Mouse (Mus musculus) C2C12 (cell line): ENCODE measurements around the gene Sec24b. TPM values are rescaled to one million over a fixed set of nuclear protein-coding genes. Genes with fewer than 3 reads are reported as not detected.

Experiments
- H3K27me3 ChIP-seq: one replicate; pipeline ENCODE4 v1.6.1; 2011; ENCODE audit not compliant: control insufficient read depth, insufficient read depth, insufficient read length
- H3K36me3 ChIP-seq: one replicate; pipeline ENCODE4 v1.6.1; 2011; ENCODE audit not compliant: control insufficient read depth, insufficient read depth
- H3K4me3 ChIP-seq: one replicate; pipeline ENCODE4 v1.5.1; 2011; ENCODE audit warnings: mild to moderate bottlenecking, control low read depth; ENCODE audit not compliant: poor library complexity, insufficient read depth, severe bottlenecking
- H3K79me2 ChIP-seq: one replicate; pipeline ENCODE4 v1.6.1; 2011; ENCODE audit not compliant: control insufficient read depth, insufficient read depth
- H3K79me3 ChIP-seq: one replicate; pipeline ENCODE4 v1.6.1; 2011; ENCODE audit warnings: low read depth, control low read depth
- H3ac ChIP-seq: one replicate; pipeline ENCODE3; 2011; ENCODE audit warnings: low read depth; ENCODE audit not compliant: control insufficient read depth, insufficient read length
- CEBPB ChIP-seq: IDR thresholded peaks from one replicate; pipeline ENCODE4 v1.6.1; 2011; ENCODE audit warnings: low read depth, mild to moderate bottlenecking, control low read depth, moderate library complexity
- CTCF ChIP-seq: IDR thresholded peaks from one replicate; pipeline ENCODE4 v1.5.1; 2011; ENCODE audit not compliant: control insufficient read depth, insufficient read depth, insufficient read length
- FOSL1 ChIP-seq: IDR thresholded peaks from one replicate; pipeline ENCODE4 v1.8.0; 2011; ENCODE audit warnings: mild to moderate bottlenecking, low read length; ENCODE audit not compliant: poor library complexity, insufficient read depth, severe bottlenecking
- MAX ChIP-seq: IDR thresholded peaks from one replicate; pipeline ENCODE4 v1.6.1; 2011; ENCODE audit warnings: mild to moderate bottlenecking, control low read depth
- MYOD1 ChIP-seq: IDR thresholded peaks from one replicate; pipeline ENCODE4 v1.6.1; 2011; ENCODE audit warnings: low read depth; ENCODE audit not compliant: control insufficient read depth, insufficient read length
- MYOG ChIP-seq: IDR thresholded peaks from one replicate; pipeline ENCODE4 v1.6.1; 2011; ENCODE audit not compliant: control insufficient read depth, insufficient read length; ENCODE audit errors: extremely low read depth
- USF1 ChIP-seq: IDR thresholded peaks from one replicate; pipeline ENCODE4 v1.6.1; 2011; ENCODE audit warnings: low read depth, mild to moderate bottlenecking, control low read depth, moderate library complexity
- polyA plus RNA-seq: library from polyadenylated mRNA; unstranded; fragments of >200 nt; fragmentation: generic; extraction: Trizol; gene quantifications from one replicate; pipeline ENCODE4 v1.2.1, GENCODE M21; 2012; ENCODE audit warnings: missing spikeins

Gene Sec24b
- polyA plus RNA-seq, 1 experiment, result 30.2 TPM

DNA sequence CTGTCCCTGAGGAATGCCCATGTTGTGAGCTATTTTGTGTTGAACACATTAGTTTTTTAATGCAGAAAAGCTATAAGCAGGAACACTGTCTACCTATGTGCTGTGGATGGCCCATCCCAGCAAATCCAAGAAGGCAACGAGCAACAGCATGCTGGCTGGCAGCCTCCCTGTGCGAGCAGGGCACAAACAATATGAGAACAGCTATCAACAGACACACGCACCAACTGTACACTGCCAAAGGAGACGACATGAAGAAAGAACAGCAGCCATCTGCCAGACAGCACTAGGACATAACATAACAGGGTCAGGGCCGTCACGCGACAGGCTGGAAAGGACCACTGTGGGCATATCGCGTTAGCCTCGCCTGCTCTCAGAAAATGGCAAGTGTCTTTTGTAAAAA, 35.2 kb downstream of the Sec24b start:
- Histone ChIP-seq H3ac (no peak overlapping the region), H3K4me3 (no peak overlapping the region), H3K79me2 (peaks cover 12% of the 10 kb centered on the region), H3K36me3 (peaks cover 57% of the 10 kb centered on the region), H3K79me3 (peaks cover 3% of the 10 kb centered on the region), H3K27me3 (no peaks in the 10 kb centered on the region)
- TF ChIP-seq MYOG, result no peak
- no peak for TF ChIP-seq MYOD1
- TF ChIP-seq MAX, result no peak
- no peak for TF ChIP-seq CEBPB
- TF ChIP-seq FOSL1, result no peak
- TF ChIP-seq CTCF, result no peak
- TF ChIP-seq USF1, result no peak

DNA sequence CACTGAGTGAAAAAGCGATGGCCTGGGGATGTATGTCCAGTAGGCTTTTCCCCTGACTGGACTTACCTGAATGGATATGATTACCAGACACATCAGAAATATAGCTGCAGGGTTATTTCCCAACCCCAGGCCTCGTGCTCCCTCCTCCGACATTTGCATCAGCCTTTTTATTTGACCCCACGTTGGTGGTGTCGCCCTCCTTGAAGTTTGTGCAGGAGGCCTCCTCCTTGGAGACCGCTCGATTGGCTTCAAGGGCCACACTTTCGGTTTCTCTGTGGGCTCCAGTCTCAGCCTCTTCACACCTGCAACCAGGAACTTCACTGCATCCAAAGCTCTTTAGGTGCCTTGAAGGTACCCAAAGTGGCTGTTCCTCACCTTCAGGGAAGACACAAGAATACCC, 35.8 kb downstream of the Sec24b start:
- Histone ChIP-seq H3K79me2 (peaks cover 12% of the 10 kb centered on the region), H3K36me3 (peaks cover 51% of the 10 kb centered on the region), H3K4me3 (no peak overlapping the region), H3K79me3 (peaks cover 6% of the 10 kb centered on the region), H3K27me3 (no peaks in the 10 kb centered on the region), H3ac (no peak overlapping the region)
- no peak for TF ChIP-seq CEBPB
- no peak for TF ChIP-seq USF1
- no peak for TF ChIP-seq FOSL1
- no peak for TF ChIP-seq MAX
- no peak for TF ChIP-seq MYOD1
- no peak for TF ChIP-seq MYOG
- no peak for TF ChIP-seq CTCF

DNA sequence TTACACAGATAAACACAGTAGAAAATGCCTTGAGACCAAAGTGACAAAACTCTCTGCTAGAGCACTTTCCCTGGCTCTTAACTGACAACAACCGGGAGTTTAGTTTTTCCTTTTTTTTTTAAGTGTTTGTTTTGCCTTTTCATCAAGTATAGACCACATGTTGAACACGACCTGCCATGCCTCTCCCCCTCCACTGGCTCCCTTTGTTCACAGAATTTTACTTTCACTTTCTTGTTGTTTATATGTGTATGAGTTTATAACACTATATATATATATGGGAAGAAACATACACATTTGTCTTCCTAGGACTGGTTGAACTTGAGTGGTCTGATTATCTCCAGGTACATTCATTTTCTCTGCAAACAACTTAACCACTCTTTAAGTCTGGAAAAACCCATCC, 48.4 kb downstream of the Sec24b start:
- no peaks in the 10 kb centered on the region for H3K27me3 ChIP-seq
- H3K36me3 ChIP-seq, result peaks cover 47% of the 10 kb centered on the region
- TF ChIP-seq FOSL1, result no peak
- TF ChIP-seq MYOD1, result no peak
- TF ChIP-seq CEBPB, result no peak
- TF ChIP-seq USF1, result no peak
- no peak for TF ChIP-seq CTCF
- TF ChIP-seq MYOG, result no peak
- TF ChIP-seq MAX, result no peak
- H3K4me3 ChIP-seq, result no peak overlapping the region
- H3ac ChIP-seq, result no peak overlapping the region
- peaks cover 9% of the 10 kb centered on the region for H3K79me3 ChIP-seq
- peaks cover 16% of the 10 kb centered on the region for H3K79me2 ChIP-seq

DNA sequence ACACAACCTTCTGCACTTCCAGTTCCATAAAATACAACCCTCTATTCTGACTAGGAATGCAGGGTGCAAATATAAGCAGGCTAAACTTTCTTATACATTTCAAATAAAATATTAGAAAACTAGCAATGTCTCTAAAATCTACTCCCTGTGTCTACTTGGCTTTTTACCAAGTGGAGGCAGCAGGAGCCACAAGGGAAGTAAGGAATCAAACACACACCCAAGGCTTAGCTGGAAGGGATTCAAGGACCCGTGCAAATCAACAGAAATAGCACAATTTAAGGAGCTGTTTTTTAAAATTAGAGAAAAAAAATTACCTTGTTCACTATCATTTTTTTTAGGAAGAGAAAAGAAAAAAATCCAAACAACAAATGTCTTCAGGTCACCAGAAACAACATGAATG, 50.1 kb downstream of the Sec24b start:
- Histone ChIP-seq H3ac (no peak overlapping the region), H3K79me2 (peaks cover 16% of the 10 kb centered on the region), H3K79me3 (peaks cover 5% of the 10 kb centered on the region), H3K27me3 (no peaks in the 10 kb centered on the region), H3K4me3 (no peak overlapping the region), H3K36me3 (peaks cover 41% of the 10 kb centered on the region)
- no peak for TF ChIP-seq FOSL1
- TF ChIP-seq MAX, result no peak
- TF ChIP-seq MYOD1, result no peak
- TF ChIP-seq MYOG, result no peak
- no peak for TF ChIP-seq CTCF
- no peak for TF ChIP-seq USF1
- no peak for TF ChIP-seq CEBPB

DNA sequence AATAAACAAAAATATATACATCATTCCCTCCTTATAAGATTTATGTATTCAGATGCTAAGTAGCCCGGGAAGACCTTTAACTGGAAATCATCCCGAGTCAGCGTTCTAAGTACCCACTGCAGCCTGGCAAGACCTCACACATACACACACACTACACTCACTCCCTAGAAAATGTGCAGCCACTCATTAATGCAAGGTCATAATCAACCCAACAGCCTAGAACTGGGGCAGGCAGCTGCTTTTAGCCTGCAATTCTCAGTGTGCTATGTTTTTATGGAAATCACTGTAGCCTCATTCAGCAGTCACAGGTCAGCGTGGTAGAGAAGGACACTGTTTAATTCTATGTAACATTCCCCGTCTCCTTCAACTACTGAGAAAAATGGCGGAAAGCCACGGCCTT, 55.2 kb downstream of the Sec24b start:
- Histone ChIP-seq H3K27me3 (no peaks in the 10 kb centered on the region), H3K79me3 (no peaks in the 10 kb centered on the region), H3K79me2 (no peaks in the 10 kb centered on the region), H3K4me3 (no peak overlapping the region), H3ac (no peak overlapping the region), H3K36me3 (peaks cover 68% of the 10 kb centered on the region)
- no peak for TF ChIP-seq MYOG
- no peak for TF ChIP-seq CEBPB
- TF ChIP-seq USF1, result no peak
- no peak for TF ChIP-seq FOSL1

DNA sequence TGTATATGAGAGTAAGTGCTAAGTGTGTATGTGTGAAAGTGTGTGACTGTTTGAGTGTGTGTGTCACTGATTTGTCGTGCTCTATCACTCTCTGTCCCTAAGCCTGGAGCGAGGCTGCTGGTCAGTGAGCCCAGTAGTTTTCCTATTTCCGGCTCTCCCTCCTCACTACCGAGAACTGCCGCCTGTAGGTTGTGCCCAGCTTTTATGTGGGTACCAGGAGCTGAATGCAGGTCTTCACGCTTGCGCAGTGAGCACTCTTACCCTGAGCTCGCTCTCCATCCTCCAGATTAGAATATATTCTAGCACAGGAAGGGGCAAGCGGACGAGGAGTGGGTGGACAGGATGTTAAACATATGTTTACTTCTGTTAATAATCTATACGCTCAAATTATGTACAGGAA, 60.4 kb downstream of the Sec24b start:
- TF ChIP-seq CEBPB (no peak), MYOG (no peak), CTCF (no peak)
- Histone ChIP-seq H3K79me2 (no peaks in the 10 kb centered on the region), H3K4me3 (no peak overlapping the region), H3K36me3 (peaks cover 62% of the 10 kb centered on the region), H3K27me3 (no peaks in the 10 kb centered on the region), H3ac (no peak overlapping the region), H3K79me3 (no peaks in the 10 kb centered on the region)
